Mouse (Mus musculus) T-helper 1 cell (primary cell): ENCODE measurements at regions not wholly inside any gene's neighbourhood (a gene's known extent, or its start where the extent isn't known, plus 50 kb on each side); places are given as distances from the start of the nearest gene placed in this dataset.

Experiments
- in situ Hi-C: fragments of 300-600 bp; cut with MboI, MseI; formaldehyde crosslinking; loops from one replicate; pipeline ENCODE4 v1.15.1; 2025; ENCODE audit warnings: high pct_unique_total_duplicates

GRCm38 (mm10) chr8:49845575-49845974, 1001.8 kb upstream of the Tenm3 start:
- in situ Hi-C loops = no loop called here

- in situ Hi-C loops = loop anchor here (10.0 kb wide), 1 partner anchor 1097 kb away; no protein-coding TSS in a partner anchor
Observed at GRCm38 (mm10) chr8:49831970-49832369, 988.2 kb upstream of the Tenm3 start.

- in situ Hi-C loops = no loop called here
Observed at GRCm38 (mm10) chr8:49829345-49829744, 985.6 kb upstream of the Tenm3 start.

GRCm38 (mm10) chr8:49826231-49826630, 982.5 kb upstream of the Tenm3 start:
- in situ Hi-C loops = no loop called here

GRCm38 (mm10) chr8:49825000-49825399, 981.2 kb upstream of the Tenm3 start:
- in situ Hi-C loops = no loop called here

- in situ Hi-C loops = no loop called here
Observed at GRCm38 (mm10) chr8:49822791-49823190, 979.0 kb upstream of the Tenm3 start.

GRCm38 (mm10) chr8:49799236-49799635, 955.5 kb upstream of the Tenm3 start:
- in situ Hi-C loops = no loop called here

GRCm38 (mm10) chr8:49796741-49797140, 953.0 kb upstream of the Tenm3 start:
- in situ Hi-C loops = no loop called here

- in situ Hi-C loops = no loop called here
Observed at GRCm38 (mm10) chr8:49794491-49794890, 950.7 kb upstream of the Tenm3 start.

- in situ Hi-C loops = no loop called here
Observed at GRCm38 (mm10) chr8:49769829-49770228, 926.1 kb upstream of the Tenm3 start.

- in situ Hi-C loops = no loop called here
Observed at GRCm38 (mm10) chr8:49738043-49738442, 894.3 kb upstream of the Tenm3 start.

GRCm38 (mm10) chr8:49729156-49729555, 885.4 kb upstream of the Tenm3 start:
- in situ Hi-C loops = loop anchor here (10.0 kb wide), 1 partner anchor 1724 kb away; no protein-coding TSS in a partner anchor

- in situ Hi-C loops = no loop called here
Observed at GRCm38 (mm10) chr8:49712371-49712770, 868.6 kb upstream of the Tenm3 start.

- in situ Hi-C loops = no loop called here
Observed at GRCm38 (mm10) chr8:49708701-49709100, 865.0 kb upstream of the Tenm3 start.

GRCm38 (mm10) chr8:49699058-49699457, 855.3 kb upstream of the Tenm3 start:
- in situ Hi-C loops = no loop called here

- in situ Hi-C loops = no loop called here
Observed at GRCm38 (mm10) chr8:49696709-49697108, 853.0 kb upstream of the Tenm3 start.
